Mouse (Mus musculus) forebrain, postnatal 0 days (tissue): ENCODE results near the gene Pamr1. TPM values are rescaled to one million over a fixed set of nuclear protein-coding genes. Genes with fewer than 3 reads are reported as not detected.

Experiments
- ATAC-seq: fragments of 200-750 bp; cut with Nextera tagmentation; 2 replicates; pipeline ENCODE4 v1.8.0; 2017; ENCODE audit warnings: mild to moderate bottlenecking, moderate library complexity
- DNase-seq: peaks from one replicate; pipeline ENCODE4 v3.0.0-alpha.2; 2015
- H3K27ac ChIP-seq: fragments of 300-500 bp; sonication (generic); 2 replicates; pipeline ENCODE4 v1.5.1; 2014; ENCODE audit warnings: low read depth, mild to moderate bottlenecking, antibody characterized with exemption, low read length, moderate library complexity, mixed read lengths
- H3K27me3 ChIP-seq: fragments of 300-500 bp; sonication (generic); 2 replicates; pipeline ENCODE4 v1.6.1; 2014; ENCODE audit warnings: mild to moderate bottlenecking, low read length, mixed read lengths; ENCODE audit not compliant: insufficient read depth
- H3K36me3 ChIP-seq: fragments of 300-500 bp; sonication (generic); 2 replicates; pipeline ENCODE4 v1.6.1; 2014; ENCODE audit warnings: mild to moderate bottlenecking, moderate library complexity; ENCODE audit not compliant: insufficient read depth
- H3K4me1 ChIP-seq: fragments of 300-500 bp; sonication (generic); 2 replicates; pipeline ENCODE4 v1.6.1; 2014; ENCODE audit warnings: antibody characterized with exemption; ENCODE audit not compliant: insufficient read depth
- H3K4me2 ChIP-seq: fragments of 300-500 bp; sonication (generic); 2 replicates; pipeline ENCODE4 v1.6.1; 2014; ENCODE audit warnings: low read depth, mild to moderate bottlenecking, moderate library complexity
- H3K4me3 ChIP-seq: fragments of 300-500 bp; sonication (generic); 2 replicates; pipeline ENCODE4 v1.5.1; 2014; ENCODE audit warnings: low read depth, low read length, mixed read lengths
- H3K9ac ChIP-seq: fragments of 300-500 bp; sonication (generic); 2 replicates; pipeline ENCODE4 v1.6.1; 2014; ENCODE audit warnings: mild to moderate bottlenecking
- H3K9me3 ChIP-seq: fragments of 300-500 bp; sonication (generic); 2 replicates; pipeline ENCODE4 v1.6.1; 2016; ENCODE audit warnings: low read length
- CTCF ChIP-seq: sonication (generic); IDR thresholded peaks from 2 replicates; pipeline ENCODE4 v1.5.1; 2016; ENCODE audit warnings: antibody characterized with exemption, control low read depth, low read depth
- WGBS: fragments of 180-500 bp; shearing (Covaris S2); extraction: QIAGEN DNeasy Blood & Tissue Kit; methylation state at CpG from one replicate; pipeline ENCODE4 v1.1.7; 2014; 5-methylcytosine and 5-hydroxymethylcytosine counted together
- polyA plus RNA-seq: library from polyadenylated mRNA; unstranded; fragments of >200 nt; fragmentation: Nextera tagmentation; extraction: Ambion mirVana; gene quantifications from 2 replicates; pipeline ENCODE4 v1.2.1, GENCODE M21; 2015
- total RNA-seq: library from RNA; depleted of rRNA; stranded (reverse); fragments of >200 nt; gene quantifications from 2 replicates; pipeline ENCODE4 v1.2.3, GENCODE M21; 2014

The Pamr1 gene
- total and polyA plus RNA-seq, 2 experiments from 2014 or later, result 4.4 to 6.5 TPM

DNA sequence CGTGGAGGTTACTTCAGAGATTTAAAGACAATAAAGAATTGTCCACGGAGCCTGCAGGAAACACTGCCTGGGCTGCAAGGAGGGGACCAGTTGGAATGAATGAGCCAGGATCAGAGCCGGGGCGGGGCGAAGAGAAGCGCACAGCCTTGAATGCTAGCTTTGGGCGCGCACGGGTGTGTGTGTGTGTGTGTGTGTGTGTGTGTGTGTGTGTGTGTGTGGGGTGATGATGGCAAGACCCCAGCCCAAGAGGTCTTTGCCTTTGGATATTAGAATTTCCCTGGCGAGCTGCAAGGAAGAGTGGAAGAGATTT, 109.7 kb downstream of the Pamr1 start:
- WGBS, result 1% methylated on average over 10 of the region's 10 CpGs
- Histone ChIP-seq H3K4me2 (peak overlapping the region; percentile 88), H3K9ac (peak overlapping the region; percentile 80), H3K36me3 (no peaks in the 10 kb centered on the region), H3K9me3 (no peaks in the 10 kb centered on the region), H3K4me1 (peaks cover 21% of the 10 kb centered on the region), H3K27me3 (no peaks in the 10 kb centered on the region; the same call in 1 of the 2 replicates), H3K4me3 (peak overlapping the region; percentile 71), H3K27ac (peak overlapping the region; percentile 86)
- TF ChIP-seq CTCF, result no peak
- ATAC-seq (peak; percentile 38; the same call in 1 of the 2 replicates), DNase-seq (peak; percentile 48)

- peak; percentile 43; the same call in 1 of the 2 replicates for TF ChIP-seq CTCF
- peak overlapping the region; percentile 71 for H3K4me3 ChIP-seq
- H3K36me3 ChIP-seq, result no peaks in the 10 kb centered on the region
- no peak for ATAC-seq
- peaks cover 21% of the 10 kb centered on the region for H3K4me1 ChIP-seq
- 38% methylated on average over 2 of the region's 2 CpGs for WGBS
- H3K9me3 ChIP-seq, result no peaks in the 10 kb centered on the region
- no peaks in the 10 kb centered on the region; the same call in 1 of the 2 replicates for H3K27me3 ChIP-seq
- H3K9ac ChIP-seq, result no peak overlapping the region
- peak; percentile 40 for DNase-seq
- peak overlapping the region; percentile 88 for H3K4me2 ChIP-seq
- H3K27ac ChIP-seq, result 0 out of 2 replicates have a peak overlapping the region, but pooled peaks have one; percentile 24
Observed at GRCm38 (mm10) chr2:102661052-102661451, 111.2 kb downstream of the Pamr1 start.

DNA sequence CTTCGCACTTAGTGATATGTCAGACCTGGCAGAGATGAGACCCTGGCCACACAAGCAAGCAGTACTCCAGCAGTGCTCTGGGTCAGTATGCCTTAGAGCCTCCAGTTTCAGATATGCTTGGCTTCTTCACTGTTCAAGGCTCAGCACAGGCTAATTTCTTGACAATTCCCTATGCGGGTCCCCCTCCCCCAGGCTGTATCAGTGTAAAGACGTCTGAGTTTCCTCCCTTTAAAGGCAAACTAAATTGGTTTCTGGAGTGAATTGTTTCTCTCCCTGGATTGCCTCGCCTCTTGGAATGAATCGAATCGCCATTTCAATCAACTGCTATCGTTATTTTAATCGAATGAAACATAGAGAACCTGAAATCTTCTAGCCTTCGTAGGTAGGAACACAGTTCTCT, 113.1 kb downstream of the Pamr1 start:
- peaks cover 21% of the 10 kb centered on the region for H3K4me1 ChIP-seq
- WGBS, result 17% methylated on average over 9 of the region's 9 CpGs
- peak overlapping the region; percentile 9; the same call in 1 of the 2 replicates for H3K4me3 ChIP-seq

GRCm38 (mm10) chr2:102663339-102663738, 113.5 kb downstream of the Pamr1 start:
- H3K4me2 ChIP-seq, result peak overlapping the region; percentile 88
- H3K9me3 ChIP-seq, result no peaks in the 10 kb centered on the region
- H3K36me3 ChIP-seq, result no peaks in the 10 kb centered on the region
- H3K9ac ChIP-seq, result peak overlapping the region; percentile 33; the same call in 1 of the 2 replicates
- no peaks in the 10 kb centered on the region; the same call in 1 of the 2 replicates for H3K27me3 ChIP-seq
- 2% methylated on average over 6 of the region's 6 CpGs for WGBS
- H3K4me3 ChIP-seq, result peak overlapping the region; percentile 9; the same call in 1 of the 2 replicates
- ATAC-seq (peak; percentile 14; the same call in 1 of the 2 replicates), DNase-seq (peak; percentile 46)
- peaks cover 21% of the 10 kb centered on the region for H3K4me1 ChIP-seq
- peak overlapping the region; percentile 29; the same call in 1 of the 2 replicates for H3K27ac ChIP-seq
- TF ChIP-seq CTCF, result no peak

More for the DNA sequence above, 113.1 kb downstream of the Pamr1 start:
- Histone ChIP-seq H3K4me2 (peak overlapping the region; percentile 88), H3K27me3 (no peaks in the 10 kb centered on the region; the same call in 1 of the 2 replicates), H3K27ac (no peak overlapping the region), H3K9me3 (no peaks in the 10 kb centered on the region), H3K9ac (no peak overlapping the region), H3K36me3 (no peaks in the 10 kb centered on the region)
- TF ChIP-seq CTCF, result no peak
- DNase-seq (peak; percentile 27), ATAC-seq (no peak)

DNA sequence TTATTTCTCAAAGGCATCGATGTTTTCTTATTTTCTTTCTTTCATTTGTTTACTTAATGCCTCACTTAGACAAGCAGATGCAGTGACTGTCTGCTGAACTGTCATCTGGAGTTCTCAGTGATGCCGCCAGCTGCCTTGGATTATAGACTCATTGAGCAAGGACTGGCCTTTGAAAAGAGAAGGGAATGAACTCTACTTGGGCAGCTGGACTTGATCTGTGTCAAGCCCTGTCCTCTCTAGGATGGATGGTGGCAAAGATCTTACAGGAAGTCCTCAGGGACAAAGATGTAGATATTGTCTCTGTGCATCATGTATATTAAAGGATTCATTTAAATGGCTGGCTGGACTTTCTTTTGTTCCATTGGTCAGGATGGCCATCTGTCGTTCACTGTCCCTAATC, 114.1 kb downstream of the Pamr1 start:
- DNase-seq (no peak), ATAC-seq (no peak)
- Histone ChIP-seq H3K27me3 (no peaks in the 10 kb centered on the region; the same call in 1 of the 2 replicates), H3K4me3 (no peak overlapping the region), H3K27ac (peak overlapping the region; percentile 29; the same call in 1 of the 2 replicates), H3K9me3 (no peaks in the 10 kb centered on the region), H3K4me2 (peak overlapping the region; percentile 88; the same call in 1 of the 2 replicates), H3K4me1 (peaks cover 21% of the 10 kb centered on the region), H3K9ac (peak overlapping the region; percentile 11; the same call in 1 of the 2 replicates), H3K36me3 (no peaks in the 10 kb centered on the region)
- WGBS, result 42% methylated on average over 3 of the region's 3 CpGs
- TF ChIP-seq CTCF, result no peak

DNA sequence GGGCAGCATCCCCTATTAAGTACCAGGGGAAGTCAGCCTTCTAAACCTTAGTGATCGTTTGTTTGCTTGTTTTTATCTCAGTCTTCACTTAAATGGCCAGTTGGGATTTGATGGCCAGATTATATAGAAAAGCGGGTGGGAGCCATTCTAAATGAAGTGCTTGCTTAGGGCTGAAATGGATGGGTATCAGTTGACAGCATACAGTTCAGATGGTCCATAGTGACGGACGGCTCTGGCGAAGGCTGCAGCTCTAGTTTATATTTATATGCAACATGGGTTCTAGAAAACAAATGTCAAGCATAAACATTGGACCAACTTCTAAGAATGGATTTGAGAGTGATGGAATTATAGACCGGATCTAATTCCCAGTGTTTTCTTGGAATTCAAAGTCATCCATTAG, 118.2 kb downstream of the Pamr1 start:
- Histone ChIP-seq H3K27me3 (no peaks in the 10 kb centered on the region), H3K9ac (no peak overlapping the region), H3K27ac (no peak overlapping the region), H3K9me3 (no peaks in the 10 kb centered on the region), H3K4me1 (peaks cover 9% of the 10 kb centered on the region), H3K4me3 (no peak overlapping the region), H3K4me2 (no peak overlapping the region), H3K36me3 (no peaks in the 10 kb centered on the region)
- ATAC-seq, result no peak
- TF ChIP-seq CTCF, result no peak
- 88% methylated on average over 6 of the region's 6 CpGs for WGBS
- DNase-seq, result no peak

- DNase-seq (no peak), ATAC-seq (no peak)
- no peaks in the 10 kb centered on the region for H3K27me3 ChIP-seq
- no peaks in the 10 kb centered on the region for H3K9me3 ChIP-seq
- no peak overlapping the region for H3K27ac ChIP-seq
- no peak overlapping the region for H3K4me3 ChIP-seq
- no peaks in the 10 kb centered on the region for H3K36me3 ChIP-seq
- no peak for TF ChIP-seq CTCF
- no peak overlapping the region for H3K9ac ChIP-seq
- no peak overlapping the region for H3K4me2 ChIP-seq
- 34% methylated on average over 6 of the region's 6 CpGs for WGBS
- H3K4me1 ChIP-seq, result no peaks in the 10 kb centered on the region
Observed at GRCm38 (mm10) chr2:102669580-102669979, 119.8 kb downstream of the Pamr1 start.
